12 mouse cellular contexts compared by ENCODE assay signal in the genomic region with DNA sequence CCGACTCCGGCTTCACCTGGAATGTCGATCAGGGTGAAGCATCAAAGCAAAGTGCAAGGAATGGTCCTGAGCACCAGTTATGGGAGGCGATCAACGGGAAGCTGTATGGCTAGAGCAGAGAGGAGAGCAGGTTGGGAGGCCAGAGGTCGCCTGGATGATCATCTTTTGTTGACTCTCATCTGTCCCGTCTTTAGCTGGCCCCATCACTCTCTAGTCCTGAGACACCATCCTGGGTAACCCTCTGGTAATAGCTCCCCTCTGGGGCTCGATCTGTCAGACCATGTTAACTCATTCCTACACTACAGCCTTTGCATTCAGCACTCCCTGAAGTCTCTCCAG. TPM values are rescaled to one million over a fixed set of nuclear protein-coding genes. Genes with fewer than 3 reads are reported as not detected.
DNase-seq lines count a peak whose midpoint lies in the region; ATAC-seq and TF ChIP-seq lines count a peak whose summit lies in the region.
"Had no signal": no experiment of that assay in that cellular context is flagged by ENCODE, and none has a peak within 500 bp of the region (broad histone marks: within the 10 kb centered on the region; RNA-seq: fewer than 3 reads in every experiment).

No protein-coding gene starts in this region.

- H3K9ac ChIP-seq in liver, adult 2 months (ENCODE audit: low read depth, low read length), result peak overlapping the region; percentile 13
- no peak overlapping the region for H3K9ac ChIP-seq in liver, embryonic 12.5 days
- H3K9ac ChIP-seq in forebrain, embryonic 12.5 days, result no peak overlapping the region
- no peak overlapping the region for H3K9ac ChIP-seq in hindbrain, embryonic 15.5 days
- H3K9ac ChIP-seq in midbrain, postnatal 0 days (replicated peaks; ENCODE audit: low read length, poor library complexity, severe bottlenecking), result no peak overlapping the region
- H3K9ac ChIP-seq: embryonic facial prominence, embryonic 15.5 days; stomach, embryonic 15.5 days had no signal

- H3K4me1 ChIP-seq in liver, adult 2 months (ENCODE audit: control insufficient read depth, insufficient read depth, low read length), result peaks cover 28% of the 10 kb centered on the region
- H3K4me1 ChIP-seq in liver, embryonic 12.5 days, result peaks cover 11% of the 10 kb centered on the region; the same call in 1 of the 2 replicates
- H3K4me1 ChIP-seq in forebrain, embryonic 12.5 days, result peaks cover 29% of the 10 kb centered on the region
- peaks cover 26% of the 10 kb centered on the region for H3K4me1 ChIP-seq in hindbrain, embryonic 15.5 days (replicated peaks)
- H3K4me1 ChIP-seq in midbrain, postnatal 0 days (ENCODE audit: insufficient read depth, low read length), result peaks cover 12% of the 10 kb centered on the region

- ATAC-seq in liver, embryonic 12.5 days, result no peak
- no peak for ATAC-seq in forebrain, embryonic 12.5 days (ENCODE audit: low FRiP score)
- peak; percentile 16 for ATAC-seq in hindbrain, embryonic 15.5 days (ENCODE audit: low FRiP score, low read depth)
- no peak for ATAC-seq in midbrain, postnatal 0 days (ENCODE audit: low FRiP score)
- no peak for ATAC-seq in monocyte, adult 5-6 weeks (replicated peaks; ENCODE audit: insufficient number of reproducible peaks, low FRiP score, low TSS enrichment, poor library complexity, severe bottlenecking)
- ATAC-seq: CD4-positive, CD25-positive, alpha-beta regulatory T cell, adult 4 months had no signal

- WGBS in liver, adult 2 months, result 47% methylated on average over 8 of the region's 8 CpGs
- WGBS in liver, embryonic 12.5 days (ENCODE audit: insufficient replicate concordance), result 72% methylated on average over 8 of the region's 8 CpGs
- WGBS in forebrain, embryonic 12.5 days, result 73% methylated on average over 8 of the region's 8 CpGs
- 72% methylated on average over 8 of the region's 8 CpGs for WGBS in hindbrain, embryonic 15.5 days
- WGBS in midbrain, postnatal 0 days, result 81% methylated on average over 8 of the region's 8 CpGs

- no peak for TF ChIP-seq POLR2A in liver, adult 2 months (IDR thresholded peaks at IDR 0.05; ENCODE audit: extremely low read depth, insufficient read depth, low read length)

- no peak for TF ChIP-seq CTCF in liver, adult 2 months (IDR thresholded peaks at IDR 0.05; ENCODE audit: low read depth, low read length)
- TF ChIP-seq CTCF in midbrain, postnatal 0 days (IDR thresholded peaks at IDR 0.05), result no peak

- H3K27me3 ChIP-seq in liver, adult 2 months (ENCODE audit: control insufficient read depth, insufficient read depth, low read length), result no peaks in the 10 kb centered on the region
- no peaks in the 10 kb centered on the region for H3K27me3 ChIP-seq in liver, embryonic 12.5 days (replicated peaks)
- H3K27me3 ChIP-seq in forebrain, embryonic 12.5 days, result peaks cover 84% of the 10 kb centered on the region
- H3K27me3 ChIP-seq in hindbrain, embryonic 15.5 days, result no peaks in the 10 kb centered on the region
- H3K27me3 ChIP-seq in midbrain, postnatal 0 days (ENCODE audit: insufficient read depth, low read length), result no peaks in the 10 kb centered on the region
- H3K27me3 ChIP-seq: embryonic facial prominence, embryonic 15.5 days; Patski; stomach, embryonic 15.5 days had no signal

- peak; percentile 75 for DNase-seq in liver, adult 2 months (ENCODE audit: extremely low read depth, low read depth, low spot score)
- DNase-seq in midbrain, postnatal 0 days (ENCODE audit: low spot score), result no peak
- DNase-seq in kidney, adult 11 months, result no peak
- no peak for DNase-seq in urinary bladder, postnatal 10 days (ENCODE audit: low spot score)

- peaks cover 3% of the 10 kb centered on the region; the same call in 1 of the 2 replicates for H3K79me2 ChIP-seq in liver, adult 2 months (ENCODE audit: control insufficient read depth, insufficient read depth, low read length)

- peak overlapping the region; percentile 86 for H3K27ac ChIP-seq in liver, adult 2 months (replicated peaks; ENCODE audit: insufficient read depth, low read depth, low read length)
- no peak overlapping the region for H3K27ac ChIP-seq in liver, embryonic 12.5 days
- peak overlapping the region; percentile 76 for H3K27ac ChIP-seq in forebrain, embryonic 12.5 days
- peak overlapping the region; percentile 88 for H3K27ac ChIP-seq in hindbrain, embryonic 15.5 days (replicated peaks)
- peak overlapping the region; percentile 79 for H3K27ac ChIP-seq in midbrain, postnatal 0 days (ENCODE audit: low read depth, low read length)
- H3K27ac ChIP-seq: embryonic facial prominence, embryonic 15.5 days had no signal

- H3K9me3 ChIP-seq in liver, embryonic 12.5 days (replicated peaks), result no peaks in the 10 kb centered on the region
- H3K9me3 ChIP-seq in forebrain, embryonic 12.5 days, result no peaks in the 10 kb centered on the region
- no peaks in the 10 kb centered on the region for H3K9me3 ChIP-seq in hindbrain, embryonic 15.5 days
- no peaks in the 10 kb centered on the region for H3K9me3 ChIP-seq in midbrain, postnatal 0 days (ENCODE audit: low read length)
- H3K9me3 ChIP-seq: embryonic facial prominence, embryonic 15.5 days; stomach, embryonic 15.5 days had no signal

- H3K4me2 ChIP-seq in liver, embryonic 12.5 days, result no peak overlapping the region
- peak overlapping the region; percentile 32 for H3K4me2 ChIP-seq in forebrain, embryonic 12.5 days
- H3K4me2 ChIP-seq in hindbrain, embryonic 15.5 days, result peak overlapping the region; percentile 35; the same call in 1 of the 2 replicates
- no peak overlapping the region for H3K4me2 ChIP-seq in midbrain, postnatal 0 days (ENCODE audit: low read depth, low read length, poor library complexity, severe bottlenecking)
- H3K4me2 ChIP-seq: embryonic facial prominence, embryonic 15.5 days; stomach, embryonic 15.5 days had no signal

- no peaks in the 10 kb centered on the region for H3K36me3 ChIP-seq in liver, adult 2 months (ENCODE audit: control insufficient read depth, insufficient read depth, low read length)
- no peaks in the 10 kb centered on the region for H3K36me3 ChIP-seq in liver, embryonic 12.5 days
- no peaks in the 10 kb centered on the region for H3K36me3 ChIP-seq in forebrain, embryonic 12.5 days (replicated peaks)
- no peaks in the 10 kb centered on the region for H3K36me3 ChIP-seq in hindbrain, embryonic 15.5 days
- no peaks in the 10 kb centered on the region for H3K36me3 ChIP-seq in midbrain, postnatal 0 days (ENCODE audit: insufficient read depth, low read length)
- H3K36me3 ChIP-seq: embryonic facial prominence, embryonic 15.5 days; stomach, embryonic 15.5 days had no signal

- no peak overlapping the region for H3K4me3 ChIP-seq in liver, adult 2 months (ENCODE audit: insufficient read depth, low read depth, low read length)
- no peak overlapping the region for H3K4me3 ChIP-seq in liver, embryonic 12.5 days
- H3K4me3 ChIP-seq in forebrain, embryonic 12.5 days (replicated peaks), result no peak overlapping the region
- H3K4me3 ChIP-seq in hindbrain, embryonic 15.5 days, result no peak overlapping the region
- H3K4me3 ChIP-seq in midbrain, postnatal 0 days (ENCODE audit: low read depth, low read length), result no peak overlapping the region
- H3K4me3 ChIP-seq: embryonic facial prominence, embryonic 15.5 days; stomach, embryonic 15.5 days had no signal

RNA-seq across cellular contexts. Expression of gene Wdr5, which starts 58.6 kb away (rescaled TPM):
- 16.7 and 20.4 TPM in 2 replicates for total RNA-seq in liver, adult 2 months (2014; rRNA removed)
- 17.2 and 18.3 TPM in 2 replicates for polyA plus RNA-seq in liver, adult 2 months (2012; rRNA removed)
- 47.2 and 47.3 TPM in 2 replicates for polyA plus RNA-seq in liver, embryonic 12.5 days (2016; fragmentation: Nextera tagmentation; extraction: Ambion mirVana)
- polyA plus RNA-seq in forebrain, embryonic 12.5 days (2016; fragmentation: Nextera tagmentation; extraction: Ambion mirVana), result 65.3 and 68.3 TPM in 2 replicates
- polyA plus RNA-seq in hindbrain, embryonic 15.5 days (2015; fragmentation: Nextera tagmentation; extraction: Ambion mirVana), result 44.2 and 45.9 TPM in 2 replicates
- 48.9 and 50.1 TPM in 2 replicates for total RNA-seq in midbrain, postnatal 0 days (2014; rRNA removed)
- 34.5 and 35.4 TPM in 2 replicates for polyA plus RNA-seq in midbrain, postnatal 0 days (2015; fragmentation: Nextera tagmentation; extraction: Ambion mirVana)
- total RNA-seq in monocyte, adult 5-6 weeks (2017), result 28.3 to 50.1 TPM (median 31.0 TPM) in 3 replicates

Comparison
In these comparisons a context has a peak if more than half of its experiments do, and no peak if none do; other contexts are left out.
1. H3K4me2 ChIP-seq: peak in forebrain, embryonic 12.5 days (single experiment) and hindbrain, embryonic 15.5 days (single experiment); none in liver, embryonic 12.5 days (single experiment) and midbrain, postnatal 0 days (single experiment).